21 mouse cellular contexts compared by ENCODE assay signal in the genomic region with DNA sequence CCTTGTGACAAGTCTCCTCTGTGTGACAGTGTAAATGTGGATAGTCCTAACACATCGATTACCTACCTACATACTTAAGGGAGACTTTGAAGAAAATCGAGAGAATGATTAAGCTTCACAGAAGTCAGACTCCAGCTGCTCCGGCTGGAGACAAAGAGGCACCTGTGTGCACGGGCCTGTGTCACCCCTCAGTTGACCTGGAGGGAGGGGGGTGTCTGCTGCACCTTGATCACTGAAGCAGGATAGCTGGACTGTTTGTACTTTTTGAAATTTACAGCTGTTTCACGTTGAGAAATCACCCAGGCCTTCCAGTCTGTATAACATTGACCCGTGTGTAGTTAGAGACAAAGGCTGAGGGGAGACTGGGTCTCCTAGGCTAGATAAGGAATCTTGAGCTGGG. TPM values are rescaled to one million over a fixed set of nuclear protein-coding genes. Genes with fewer than 3 reads are reported as not detected.
DNase-seq lines count a peak whose midpoint lies in the region; ATAC-seq and TF ChIP-seq lines count a peak whose summit lies in the region.
"Had no signal": no experiment of that assay in that cellular context is flagged by ENCODE, and none has a peak within 500 bp of the region (broad histone marks: within the 10 kb centered on the region; RNA-seq: fewer than 3 reads in every experiment).

No protein-coding gene starts in this region.

- H3K9ac ChIP-seq in kidney, embryonic 14.5 days (ENCODE audit: low read depth, low read length) = no peak overlapping the region
- H3K9ac ChIP-seq: heart, embryonic 13.5 days; lung, embryonic 14.5 days; stomach, embryonic 15.5 days had no signal

- no peak overlapping the region for H3K4me2 ChIP-seq in kidney, embryonic 14.5 days (replicated peaks; ENCODE audit: low read depth, low read length)
- H3K4me2 ChIP-seq: heart, embryonic 13.5 days; lung, embryonic 14.5 days; midbrain, embryonic 11.5 days; stomach, embryonic 15.5 days had no signal

- H3K9me3 ChIP-seq in kidney, embryonic 14.5 days (ENCODE audit: control insufficient read depth, low read length) = no peaks in the 10 kb centered on the region
- H3K9me3 ChIP-seq in limb, embryonic 10.5 days (replicated peaks) = no peaks in the 10 kb centered on the region
- H3K9me3 ChIP-seq: heart, embryonic 13.5 days; stomach, embryonic 15.5 days had no signal

- WGBS in kidney, embryonic 14.5 days = 32% methylated on average over 6 of the region's 6 CpGs
- 37% methylated on average over 6 of the region's 6 CpGs for WGBS in kidney, adult 2 months
- 71% methylated on average over 6 of the region's 6 CpGs for WGBS in limb, embryonic 10.5 days

- DNase-seq in kidney, adult 2 months = no peak
- no peak for DNase-seq in layer of hippocampus, adult 2 months (ENCODE audit: low spot score in 2 of 2)
- no peak for DNase-seq in layer of hippocampus, adult 18-20 months (ENCODE audit: low spot score in 2 of 2)
- DNase-seq in limb, embryonic 10.5 days (ENCODE audit: low spot score) = no peak
- no peak for DNase-seq in adrenal gland, postnatal 4 days (ENCODE audit: low spot score in 2 of 2)
- DNase-seq: adrenal gland, postnatal 25 days; cerebellum, adult 2 months; cerebellum, postnatal 14 days; gastrocnemius, postnatal 10 days; heart, postnatal 10 days; lung, embryonic 14.5 days; right cerebral cortex, postnatal 25 days had no signal

- no peak overlapping the region for H3K4me3 ChIP-seq in kidney, embryonic 14.5 days (ENCODE audit: low read length)
- H3K4me3 ChIP-seq in kidney, adult 2 months (ENCODE audit: insufficient read depth, low read depth, low read length) = no peak overlapping the region
- no peak overlapping the region for H3K4me3 ChIP-seq in layer of hippocampus, adult 2 months
- no peak overlapping the region for H3K4me3 ChIP-seq in brown adipose tissue, adult 24 weeks (ENCODE audit: insufficient read depth, low read depth, low read length)
- H3K4me3 ChIP-seq in limb, embryonic 10.5 days = no peak overlapping the region
- H3K4me3 ChIP-seq: erythroblast, embryonic 14.5 days; heart, embryonic 13.5 days; stomach, embryonic 15.5 days had no signal

- TF ChIP-seq POLR2A in kidney, adult 2 months (IDR thresholded peaks at IDR 0.05; ENCODE audit: low read depth, low read length) = no peak

- ATAC-seq in kidney, embryonic 14.5 days (ENCODE audit: low FRiP score, low TSS enrichment) = peak; percentile 65
- ATAC-seq: forebrain, embryonic 16.5 days; hindbrain, embryonic 16.5 days; midbrain, embryonic 16.5 days had no signal

- peak overlapping the region; percentile 69; the same call in 1 of the 2 replicates for H3K27ac ChIP-seq in kidney, embryonic 14.5 days (ENCODE audit: low read depth, low read length)
- H3K27ac ChIP-seq in kidney, adult 2 months (ENCODE audit: insufficient read depth, low read depth, low read length) = no peak overlapping the region
- peak overlapping the region; percentile 43; the same call in 1 of the 2 replicates for H3K27ac ChIP-seq in layer of hippocampus, adult 2 months
- peak overlapping the region; percentile 20 for H3K27ac ChIP-seq in brown adipose tissue, adult 24 weeks (replicated peaks; ENCODE audit: low read depth, low read length)
- H3K27ac ChIP-seq in limb, embryonic 10.5 days = peak overlapping the region; percentile 46; the same call in 1 of the 2 replicates
- H3K27ac ChIP-seq: heart, embryonic 13.5 days; stomach, embryonic 15.5 days had no signal

- peaks cover 4% of the 10 kb centered on the region; the same call in 1 of the 2 replicates for H3K4me1 ChIP-seq in kidney, embryonic 14.5 days (ENCODE audit: control insufficient read depth, insufficient read depth, low read length)
- H3K4me1 ChIP-seq in kidney, adult 2 months (ENCODE audit: control insufficient read depth, insufficient read depth, low read length) = peaks cover 8% of the 10 kb centered on the region; the same call in 1 of the 2 replicates
- H3K4me1 ChIP-seq in brown adipose tissue, adult 24 weeks (ENCODE audit: control insufficient read depth, insufficient read depth, insufficient read length, low read length) = peaks cover 61% of the 10 kb centered on the region
- H3K4me1 ChIP-seq in limb, embryonic 10.5 days = peaks cover 23% of the 10 kb centered on the region

- no peaks in the 10 kb centered on the region for H3K36me3 ChIP-seq in kidney, embryonic 14.5 days (ENCODE audit: control insufficient read depth, insufficient read depth, low read length)
- no peaks in the 10 kb centered on the region for H3K36me3 ChIP-seq in kidney, adult 2 months (ENCODE audit: control insufficient read depth, insufficient read depth, low read length)
- H3K36me3 ChIP-seq in limb, embryonic 10.5 days = no peaks in the 10 kb centered on the region
- H3K36me3 ChIP-seq: heart, embryonic 13.5 days; stomach, embryonic 15.5 days had no signal

- no peaks in the 10 kb centered on the region for H3K27me3 ChIP-seq in kidney, embryonic 14.5 days (ENCODE audit: control insufficient read depth, insufficient read depth, low read length)
- no peaks in the 10 kb centered on the region for H3K27me3 ChIP-seq in kidney, adult 2 months (replicated peaks; ENCODE audit: control insufficient read depth, insufficient read depth, low read length)
- H3K27me3 ChIP-seq in limb, embryonic 10.5 days (ENCODE audit: low read depth, poor library complexity, severe bottlenecking) = no peaks in the 10 kb centered on the region
- H3K27me3 ChIP-seq: heart, embryonic 13.5 days; stomach, embryonic 15.5 days had no signal

- no peak for TF ChIP-seq CTCF in kidney, adult 2 months (conservative IDR thresholded peaks at IDR 0.05; ENCODE audit: insufficient read depth, insufficient read length, low read depth, low read length)
- no peak for TF ChIP-seq CTCF in layer of hippocampus, adult 2 months (conservative IDR thresholded peaks at IDR 0.05)

RNA-seq across cellular contexts. Expression of gene Mgll, which starts 26.7 kb away (rescaled TPM):
- 22.8 and 29.9 TPM in 2 replicates for polyA plus RNA-seq in kidney, embryonic 14.5 days (2014; fragmentation: Nextera tagmentation; extraction: Ambion mirVana)
- polyA plus RNA-seq in kidney, adult 2 months (2012; rRNA removed) = 152 and 159 TPM in 2 replicates
- total RNA-seq in layer of hippocampus, adult 2 months (2021) = 100 to 1,000 TPM; 178 to 182 TPM
- total RNA-seq in layer of hippocampus, adult 18-20 months (2021) = 100 to 1,000 TPM; 170 to 184 TPM
- 257 and 493 TPM in 2 replicates for polyA plus RNA-seq in brown adipose tissue, adult 24 weeks (2012; ENCODE audit: insufficient read depth, insufficient read length, missing spikeins)
- polyA plus RNA-seq in limb, embryonic 10.5 days (2016; fragmentation: Nextera tagmentation; extraction: Ambion mirVana) = 1.6 and 3.3 TPM in 2 replicates
- total RNA-seq in adrenal gland, postnatal 4 days (2021) = 10 to 100 TPM; 83.6 to 88.1 TPM
